Mouse (Mus musculus) CH12.LX (cell line): Measurements from ENCODE around the gene Rac1. TPM values are rescaled to one million over a fixed set of nuclear protein-coding genes. Genes with fewer than 3 reads are reported as not detected.

ENCODE experiments used
- DNase-seq: peaks from one replicate; pipeline ENCODE4 v3.0.0-alpha.2; 2013; ENCODE audit errors: extremely low read depth
- H3K27ac ChIP-seq: 2 replicates; pipeline ENCODE4 v1.5.1; 2012; ENCODE audit warnings: low read depth, mild to moderate bottlenecking, control low read depth, moderate library complexity; ENCODE audit not compliant: insufficient read depth
- H3K27me3 ChIP-seq: replicated peaks from 2 replicates; pipeline ENCODE3; 2012; ENCODE audit warnings: inconsistent platforms
- H3K36me3 ChIP-seq, 2 experiments: replicated peaks in 1 of 2; 2 replicates each; pipeline versions ENCODE3 to v1.6.1; 2012; ENCODE audit warnings: inconsistent platforms in 1 of 2, low read length in 1 of 2, mild to moderate bottlenecking in 1 of 2, mixed read lengths in 1 of 2, moderate library complexity in 1 of 2; ENCODE audit not compliant: control insufficient read depth in 1 of 2, insufficient read depth in 1 of 2
- H3K4me1 ChIP-seq, 2 experiments: 2 replicates each; pipeline ENCODE4 v1.6.1; 2012; ENCODE audit warnings: inconsistent platforms in 1 of 2, moderate library complexity in 1 of 2; ENCODE audit not compliant: insufficient read depth in 2 of 2, control insufficient read depth in 1 of 2
- H3K4me2 ChIP-seq: 2 replicates; pipeline ENCODE4 v1.6.1; 2012; ENCODE audit warnings: low read depth, mild to moderate bottlenecking, control low read depth; ENCODE audit not compliant: poor library complexity, insufficient read depth, severe bottlenecking
- H3K4me3 ChIP-seq, 3 experiments: fragments of 150-350 bp in 1 of 3; sonication (generic) in 1 of 3; replicated peaks in 1 of 3; 2 replicates each; pipeline versions ENCODE3 to v1.5.1; 2011 to 2012; ENCODE audit warnings: low read depth in 2 of 3, low read length in 2 of 3, mild to moderate bottlenecking in 2 of 3, moderate library complexity in 2 of 3, control low read depth in 1 of 3, improper control_type of control experiment in 1 of 3, inconsistent platforms in 1 of 3, mixed read lengths in 1 of 3; ENCODE audit not compliant: poor library complexity in 1 of 3
- H3K79me2 ChIP-seq: replicated peaks from 2 replicates; pipeline ENCODE4 v1.6.1; 2012; ENCODE audit warnings: mild to moderate bottlenecking, moderate library complexity; ENCODE audit not compliant: control insufficient read depth, poor library complexity, insufficient read depth, severe bottlenecking; ENCODE audit errors: extremely low read depth
- H3K9ac ChIP-seq: 2 replicates; pipeline ENCODE4 v1.6.1; 2012; ENCODE audit warnings: low read depth, mild to moderate bottlenecking, control low read depth, moderate library complexity; ENCODE audit not compliant: insufficient read depth
- H3K9me3 ChIP-seq: replicated peaks from 2 replicates; pipeline ENCODE3; 2012; ENCODE audit warnings: low read length, inconsistent platforms, mixed read lengths
- BHLHE40 ChIP-seq: IDR thresholded peaks from 2 replicates; pipeline ENCODE4 v1.6.1; 2011; ENCODE audit warnings: mild to moderate bottlenecking, low read depth, low read length, improper control_type of control experiment
- CHD2 ChIP-seq: IDR thresholded peaks from 2 replicates; pipeline ENCODE4 v1.6.1; 2011; ENCODE audit warnings: low read length, improper control_type of control experiment
- CTCF ChIP-seq, 2 experiments: IDR thresholded peaks in 1 of 2; conservative IDR thresholded peaks in 1 of 2; 2 replicates each; pipeline ENCODE4 v1.5.1; 2011 to 2012; ENCODE audit warnings: low read depth in 2 of 2, low read length in 2 of 2, improper control_type of control experiment in 1 of 2, inconsistent platforms in 1 of 2, mild to moderate bottlenecking in 1 of 2, moderate library complexity in 1 of 2
- E2F4 ChIP-seq: IDR thresholded peaks from 2 replicates; pipeline ENCODE4 v1.6.1; 2011; ENCODE audit warnings: low read depth, low read length, improper control_type of control experiment; ENCODE audit not compliant: insufficient replicate concordance
- GABPA ChIP-seq: IDR thresholded peaks from 2 replicates; pipeline ENCODE4 v1.6.1; 2012; ENCODE audit warnings: low read depth, low read length, improper control_type of control experiment, inconsistent platforms; ENCODE audit not compliant: insufficient replicate concordance
- IRF4 ChIP-seq: IDR thresholded peaks from 2 replicates; pipeline ENCODE4 v1.6.1; 2014; ENCODE audit warnings: low read depth, mild to moderate bottlenecking, inconsistent platforms, low read length, improper control_type of control experiment
- JUN ChIP-seq: IDR thresholded peaks from 2 replicates; pipeline ENCODE4 v1.6.1; 2011; ENCODE audit warnings: low read depth, mild to moderate bottlenecking, low read length, improper control_type of control experiment, moderate library complexity; ENCODE audit not compliant: insufficient read depth
- JUND ChIP-seq: conservative IDR thresholded peaks from 2 replicates; pipeline ENCODE4 v1.6.1; 2011; ENCODE audit warnings: low read depth, low read length, improper control_type of control experiment
- KAT2A ChIP-seq: IDR thresholded peaks from 2 replicates; pipeline ENCODE4 v1.6.1; 2012; ENCODE audit warnings: low read length, improper control_type of control experiment, inconsistent platforms; ENCODE audit not compliant: insufficient replicate concordance
- MAX ChIP-seq: IDR thresholded peaks from 2 replicates; pipeline ENCODE4 v1.6.1; 2011; ENCODE audit warnings: low read length, improper control_type of control experiment
- MEF2A ChIP-seq: IDR thresholded peaks from 2 replicates; pipeline ENCODE4 v1.6.1; 2014; ENCODE audit warnings: low read depth, mild to moderate bottlenecking, inconsistent platforms, low read length, improper control_type of control experiment, borderline replicate concordance
- MXI1 ChIP-seq: IDR thresholded peaks from 2 replicates; pipeline ENCODE4 v1.6.1; 2011; ENCODE audit warnings: mild to moderate bottlenecking, low read depth, low read length, improper control_type of control experiment
- MYC ChIP-seq: IDR thresholded peaks from 2 replicates; pipeline ENCODE4 v1.6.1; 2011; ENCODE audit warnings: low read depth, mild to moderate bottlenecking, improper control_type of control experiment, low read length
- NRF1 ChIP-seq: IDR thresholded peaks from 2 replicates; pipeline ENCODE4 v1.6.1; 2014; ENCODE audit warnings: low read depth, mild to moderate bottlenecking, inconsistent platforms, low read length, improper control_type of control experiment, moderate library complexity
- PAX5 ChIP-seq: IDR thresholded peaks from 2 replicates; pipeline ENCODE4 v1.6.1; 2012; ENCODE audit warnings: low read length, inconsistent platforms, mixed read lengths
- POLR2A ChIP-seq: IDR thresholded peaks from 2 replicates; pipeline ENCODE4 v1.6.1; 2011; ENCODE audit warnings: low read depth, mild to moderate bottlenecking, improper control_type of control experiment, low read length
- RAD21 ChIP-seq: IDR thresholded peaks from 2 replicates; pipeline ENCODE4 v1.6.1; 2011; ENCODE audit warnings: low read depth, mild to moderate bottlenecking, low read length, improper control_type of control experiment, moderate library complexity
- RCOR1 ChIP-seq: conservative IDR thresholded peaks from 2 replicates; pipeline ENCODE4 v1.6.1; 2012; ENCODE audit warnings: low read depth, mild to moderate bottlenecking, inconsistent platforms, low read length, improper control_type of control experiment
- SMC3 ChIP-seq: IDR thresholded peaks from 2 replicates; pipeline ENCODE4 v1.6.1; 2011; ENCODE audit warnings: low read depth, low read length, improper control_type of control experiment
- TBP ChIP-seq: conservative IDR thresholded peaks from 2 replicates; pipeline ENCODE4 v1.6.1; 2011; ENCODE audit warnings: low read depth, low read length, improper control_type of control experiment
- UBTF ChIP-seq: IDR thresholded peaks from 2 replicates; pipeline ENCODE4 v1.6.1; 2012; ENCODE audit warnings: low read depth, mild to moderate bottlenecking, inconsistent platforms, low read length, improper control_type of control experiment, moderate library complexity
- USF1 ChIP-seq: IDR thresholded peaks from 2 replicates; pipeline ENCODE4 v1.6.1; 2014; ENCODE audit warnings: low read depth, mild to moderate bottlenecking, inconsistent platforms, low read length, improper control_type of control experiment
- ZKSCAN1 ChIP-seq: IDR thresholded peaks from 2 replicates; pipeline ENCODE4 v1.6.1; 2012; ENCODE audit warnings: low read depth, inconsistent platforms, low read length, improper control_type of control experiment, borderline replicate concordance
- ZMIZ1 ChIP-seq: IDR thresholded peaks from 2 replicates; pipeline ENCODE4 v1.6.1; 2012; ENCODE audit warnings: low read depth, mild to moderate bottlenecking, inconsistent platforms, low read length, improper control_type of control experiment
- dilution Hi-C: fragments of 300-500 bp; cut with MboI; formaldehyde crosslinking; loops from 2 replicates; pipeline ENCODE4 v1.14.3; 2020; ENCODE audit warnings: low sequenced_read_pairs; ENCODE audit not compliant: extremely low pct_unique_long_range_greater_than_20kb, extremely low pct_ligation_motif_present
- in situ Hi-C: fragments of 300-500 bp; cut with MboI; formaldehyde crosslinking; loops from 3 replicates; pipeline ENCODE4 v1.14.3; 2019; ENCODE audit warnings: low sequenced_read_pairs, low pct_ligation_motif_present, low pct_unique_long_range_greater_than_20kb, mixed read lengths
- polyA plus RNA-seq: library from polyadenylated mRNA; unstranded; fragments of >175 nt; gene quantifications from 2 replicates; pipeline ENCODE4 v1.2.1, GENCODE M21; 2012; ENCODE audit warnings: low read depth; ENCODE audit not compliant: insufficient read length
- total RNA-seq, 2 experiments: library from RNA; depleted of rRNA; stranded (reverse); fragments of 300-350 nt in 1 of 2; fragments of >200 nt in 1 of 2; gene quantifications; 2 replicates each; pipeline ENCODE4 v1.2.3; 2012 to 2014

Gene Rac1
- total and polyA plus RNA-seq, 3 experiments: 138 to 222 (median 199) TPM

- peaks cover 57 to 89% of the 10 kb centered on the region in 2 experiments for H3K36me3 ChIP-seq
Observed at GRCm38 (mm10) chr5:143504453-143504852, 23.4 kb downstream of the Rac1 start.

GRCm38 (mm10) chr5:143503740-143504139 is 24.1 kb downstream of the Rac1 start:
- no peak overlapping the region for H3K27ac ChIP-seq
- peaks cover 59 to 89% of the 10 kb centered on the region in 2 experiments for H3K36me3 ChIP-seq
- H3K9me3 ChIP-seq: no peaks in the 10 kb centered on the region

More at GRCm38 (mm10) chr5:143504453-143504852, 23.4 kb downstream of the Rac1 start:
- dilution Hi-C loops: no loop called here
- no peak overlapping the region for H3K9ac ChIP-seq
- no peaks in the 10 kb centered on the region for H3K27me3 ChIP-seq
- H3K4me3 ChIP-seq: no peak overlapping the region
- TF ChIP-seq POLR2A (no peak), JUND (no peak), MYC (no peak), RAD21 (peak; percentile 21), USF1 (no peak), CTCF (conservative IDR thresholded peaks at IDR 0.05 in 1 of 2, IDR thresholded peaks at IDR 0.05 in 1 of 2; ENCODE audit: low read depth in 2 of 2, low read length in 2 of 2) (peak; percentile 47 to 67), KAT2A (no peak), GABPA (no peak), TBP (no peak), BHLHE40 (no peak), UBTF (no peak), ZKSCAN1 (no peak), MEF2A (no peak), CHD2 (no peak), SMC3 (peak; percentile 48), PAX5 (no peak)
- TF ChIP-seq, all 38 proteins: peak for 3
- Histone ChIP-seq H3K9me3 (no peaks in the 10 kb centered on the region), H3K27ac (no peak overlapping the region), H3K79me2 (peaks cover 6% of the 10 kb centered on the region), H3K4me2 (no peak overlapping the region), H3K4me1 (peaks cover 0 to 16% of the 10 kb centered on the region in 2 experiments; a peak in 1 of 4 replicates)
- in situ Hi-C loops: loop anchor here (5.0 kb wide), 2 partner anchors 37 to 48 kb away; no protein-coding TSS in a partner anchor
- DNase-seq: peak; percentile 45

More at GRCm38 (mm10) chr5:143503740-143504139, 24.1 kb downstream of the Rac1 start:
- Histone ChIP-seq H3K79me2 (no peaks in the 10 kb centered on the region), H3K4me3 (no peak overlapping the region), H3K9ac (no peak overlapping the region), H3K27me3 (no peaks in the 10 kb centered on the region), H3K4me1 (peaks cover 0 to 19% of the 10 kb centered on the region in 2 experiments; a peak in 1 of 4 replicates), H3K4me2 (no peak overlapping the region)
- no peak for DNase-seq
- no peak for TF ChIP-seq UBTF
- no peak for TF ChIP-seq E2F4
- no peak for TF ChIP-seq MXI1
- TF ChIP-seq POLR2A: no peak
- no peak for TF ChIP-seq IRF4
- no peak for TF ChIP-seq MAX
- no peak for TF ChIP-seq RAD21
- TF ChIP-seq ZMIZ1: no peak
- no peak for TF ChIP-seq RCOR1
- TF ChIP-seq NRF1: no peak
- TF ChIP-seq JUND: no peak
- TF ChIP-seq JUN: no peak
- no peak for TF ChIP-seq GABPA
- TF ChIP-seq KAT2A: no peak
- no peak for TF ChIP-seq TBP
- dilution Hi-C loops: no loop called here
- in situ Hi-C loops: loop anchor here (5.0 kb wide), 2 partner anchors 36 to 49 kb away; no protein-coding TSS in a partner anchor
